Mouse (Mus musculus): Measurements from ENCODE around the gene Tfr2. TPM values are rescaled to one million over a fixed set of nuclear protein-coding genes. Genes with fewer than 3 reads are reported as not detected.

The Tfr2 gene
- polyA plus RNA-seq, 1 experiment from 2014 or later = 1.0 TPM

- WGBS = 83% methylated on average over 22 of the region's 22 CpGs
- H3K36me3 ChIP-seq (ENCODE audit: control insufficient read depth, insufficient read depth, low read length) = peaks cover 66% of the 10 kb centered on the region
- no peak overlapping the region for H3K9ac ChIP-seq (ENCODE audit: low read depth, low read length)
- no peak for ATAC-seq (ENCODE audit: low FRiP score, low TSS enrichment)
- no peak overlapping the region for H3K4me3 ChIP-seq (ENCODE audit: low read length)
- peaks cover 13% of the 10 kb centered on the region for H3K4me1 ChIP-seq (ENCODE audit: control insufficient read depth, insufficient read depth, low read length)
- H3K27me3 ChIP-seq (ENCODE audit: control insufficient read depth, insufficient read depth, low read length) = no peaks in the 10 kb centered on the region
- no peak overlapping the region for H3K27ac ChIP-seq (ENCODE audit: low read depth, low read length)
- no peaks in the 10 kb centered on the region for H3K9me3 ChIP-seq (ENCODE audit: control insufficient read depth, low read length)
- H3K4me2 ChIP-seq (replicated peaks; ENCODE audit: low read depth, low read length) = no peak overlapping the region
Measured at GRCm38 (mm10) chr5:137528247-137528968, 41.2 kb upstream of the Tfr2 start.

DNA sequence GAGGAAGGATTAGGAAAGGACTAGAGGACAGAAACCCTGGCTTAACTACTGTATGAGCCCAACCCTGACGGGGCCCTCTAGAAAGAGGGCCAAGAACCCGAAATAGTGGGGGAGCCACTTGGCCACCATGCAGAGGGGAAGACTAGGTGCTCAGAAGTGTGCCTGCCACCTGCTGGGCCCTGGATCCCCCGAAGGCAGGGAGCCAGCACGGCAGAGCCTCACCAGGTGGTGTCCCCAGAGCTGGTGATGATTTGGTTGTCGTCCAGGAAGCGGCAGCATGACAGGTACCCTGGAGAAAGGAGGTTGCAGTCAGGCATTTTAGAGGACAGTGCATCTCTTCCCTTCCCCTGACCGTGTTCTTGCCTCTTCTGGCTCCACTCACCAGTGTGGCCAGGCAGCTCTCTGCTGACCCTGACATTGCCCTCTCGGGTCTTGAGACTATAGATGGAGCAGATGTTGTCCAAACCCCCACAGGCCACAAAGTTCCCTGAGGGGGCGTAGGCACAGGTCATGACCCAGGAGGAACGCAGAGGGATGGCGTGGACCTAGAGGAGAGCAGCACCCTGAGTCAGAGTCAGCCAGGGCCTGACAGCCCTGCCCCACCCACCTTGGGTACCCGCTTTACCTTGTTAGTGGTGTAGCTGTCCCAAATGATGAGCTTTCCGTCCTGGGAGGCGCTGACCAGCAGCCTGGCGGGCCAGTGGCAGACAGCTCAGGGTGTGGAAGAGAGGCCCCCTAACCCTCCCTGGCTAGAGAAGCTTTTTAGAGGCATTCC, 40.2 kb upstream of the Tfr2 start:
- Histone ChIP-seq H3K27me3 (ENCODE audit: control insufficient read depth, insufficient read depth, low read length) (no peaks in the 10 kb centered on the region), H3K36me3 (ENCODE audit: control insufficient read depth, insufficient read depth, low read length) (peaks cover 56% of the 10 kb centered on the region), H3K27ac (ENCODE audit: low read depth, low read length) (no peak overlapping the region), H3K4me1 (ENCODE audit: control insufficient read depth, insufficient read depth, low read length) (peaks cover 16% of the 10 kb centered on the region), H3K9ac (ENCODE audit: low read depth, low read length) (no peak overlapping the region), H3K4me2 (replicated peaks; ENCODE audit: low read depth, low read length) (no peak overlapping the region), H3K4me3 (ENCODE audit: low read length) (0 out of 2 replicates have a peak overlapping the region, but pooled peaks have one; percentile 91), H3K9me3 (ENCODE audit: control insufficient read depth, low read length) (no peaks in the 10 kb centered on the region)
- WGBS = 69% methylated on average over 15 of the region's 15 CpGs
- no peak for ATAC-seq (ENCODE audit: low FRiP score, low TSS enrichment)

- H3K4me3 ChIP-seq (ENCODE audit: low read length) = peak overlapping the region; percentile 91
- peak overlapping the region; percentile 88; the same call in 1 of the 2 replicates for H3K9ac ChIP-seq (ENCODE audit: low read depth, low read length)
- H3K4me2 ChIP-seq (replicated peaks; ENCODE audit: low read depth, low read length) = peak overlapping the region; percentile 98
- H3K27me3 ChIP-seq (ENCODE audit: control insufficient read depth, insufficient read depth, low read length) = no peaks in the 10 kb centered on the region
- H3K9me3 ChIP-seq (ENCODE audit: control insufficient read depth, low read length) = no peaks in the 10 kb centered on the region
- H3K4me1 ChIP-seq (ENCODE audit: control insufficient read depth, insufficient read depth, low read length) = peaks cover 16% of the 10 kb centered on the region
- H3K36me3 ChIP-seq (ENCODE audit: control insufficient read depth, insufficient read depth, low read length) = peaks cover 50% of the 10 kb centered on the region
- H3K27ac ChIP-seq (ENCODE audit: low read depth, low read length) = peak overlapping the region; percentile 81; the same call in 1 of the 2 replicates
- no peak for ATAC-seq (ENCODE audit: low FRiP score, low TSS enrichment)
- 73% methylated on average over 8 of the region's 8 CpGs for WGBS
Measured at GRCm38 (mm10) chr5:137530075-137530474, 39.6 kb upstream of the Tfr2 start.

DNA sequence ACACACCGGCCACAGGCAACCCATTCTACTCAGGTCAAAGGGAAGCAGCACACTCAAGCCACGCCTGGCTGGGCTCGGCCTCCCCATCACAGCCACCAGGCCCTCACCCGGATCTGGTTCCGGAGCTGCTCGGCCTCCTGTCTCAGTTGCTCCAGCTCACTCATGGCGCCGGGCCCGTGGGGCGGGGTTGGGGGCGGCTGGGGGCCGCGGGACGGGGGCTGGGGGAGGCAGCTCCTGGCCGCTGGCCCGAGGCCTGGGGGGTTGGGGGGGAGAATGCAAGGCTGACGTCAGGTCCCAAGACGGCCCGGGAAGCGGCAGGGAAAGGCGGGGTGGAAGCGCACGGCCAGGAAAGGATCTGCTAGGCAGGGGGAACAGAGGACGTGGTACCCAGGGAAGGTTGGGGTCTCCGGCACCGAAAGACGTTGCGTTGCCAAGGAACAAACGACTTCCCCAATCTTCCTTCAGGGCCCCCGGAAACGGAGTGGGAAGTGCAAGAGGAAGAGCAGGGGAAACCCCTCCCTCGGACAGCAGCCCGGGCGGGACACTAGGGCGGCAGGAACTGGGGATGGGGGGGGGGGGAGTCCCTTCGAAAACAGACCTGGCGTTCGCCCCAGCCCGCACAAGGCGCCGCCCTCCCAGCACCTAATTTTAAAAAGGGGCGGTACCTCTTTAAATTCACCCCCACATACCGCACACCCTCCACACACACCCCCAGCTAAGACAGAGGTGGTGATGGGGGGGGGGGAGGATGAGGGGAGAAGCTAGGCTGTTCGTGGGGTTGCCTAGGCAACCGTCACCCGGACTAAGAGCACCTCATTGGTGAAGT, 38.8 kb upstream of the Tfr2 start:
- Histone ChIP-seq H3K27ac (ENCODE audit: low read depth, low read length) (peak overlapping the region; percentile 81), H3K36me3 (ENCODE audit: control insufficient read depth, insufficient read depth, low read length) (peaks cover 43% of the 10 kb centered on the region), H3K9me3 (ENCODE audit: control insufficient read depth, low read length) (no peaks in the 10 kb centered on the region), H3K4me3 (ENCODE audit: low read length) (peak overlapping the region; percentile 91), H3K4me2 (replicated peaks; ENCODE audit: low read depth, low read length) (peak overlapping the region; percentile 98), H3K4me1 (ENCODE audit: control insufficient read depth, insufficient read depth, low read length) (peaks cover 16% of the 10 kb centered on the region), H3K9ac (ENCODE audit: low read depth, low read length) (peak overlapping the region; percentile 88), H3K27me3 (ENCODE audit: control insufficient read depth, insufficient read depth, low read length) (no peaks in the 10 kb centered on the region)
- WGBS = 1% methylated on average over 39 of the region's 46 CpGs
- peak; percentile 43 for ATAC-seq (ENCODE audit: low FRiP score, low TSS enrichment)

DNA sequence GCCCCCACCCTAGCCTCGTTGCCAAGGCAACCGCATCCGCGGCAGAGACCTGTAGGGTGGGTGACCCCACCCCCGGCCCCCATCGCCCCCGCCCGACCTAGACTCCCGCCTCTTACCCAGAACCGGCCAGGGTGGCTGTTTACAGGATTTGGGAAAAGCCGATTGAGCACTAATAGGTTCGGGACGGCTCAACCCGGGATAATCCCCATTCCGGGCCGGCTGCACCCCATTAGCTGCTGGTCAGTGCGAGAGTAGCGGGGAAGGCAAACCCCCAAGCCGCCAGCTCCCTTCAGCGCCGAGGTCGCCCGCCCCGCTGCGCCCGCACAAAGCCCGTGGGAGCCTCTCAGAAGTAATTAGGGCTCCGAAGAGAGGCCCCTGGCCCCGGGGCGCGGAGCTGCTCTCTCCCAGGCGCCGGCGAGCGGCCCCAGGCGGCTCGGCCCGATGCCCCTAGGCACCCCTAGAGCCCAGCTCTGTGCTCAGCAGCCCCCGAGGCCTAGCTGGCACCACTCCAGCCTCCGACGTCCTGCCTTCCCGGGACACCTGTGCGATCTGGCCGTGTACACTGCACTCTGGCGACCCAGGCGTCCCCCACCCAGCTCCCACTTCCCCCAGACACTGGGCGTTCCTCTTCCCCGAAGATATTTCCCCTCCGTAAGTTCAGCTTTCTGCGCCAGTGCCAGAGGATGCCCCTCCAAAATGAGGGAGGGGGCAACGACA, 38.1 kb upstream of the Tfr2 start:
- Histone ChIP-seq H3K36me3 (ENCODE audit: control insufficient read depth, insufficient read depth, low read length) (peaks cover 36% of the 10 kb centered on the region), H3K4me2 (replicated peaks; ENCODE audit: low read depth, low read length) (peak overlapping the region; percentile 98), H3K9me3 (ENCODE audit: control insufficient read depth, low read length) (no peaks in the 10 kb centered on the region), H3K4me3 (ENCODE audit: low read length) (peak overlapping the region; percentile 91), H3K27ac (ENCODE audit: low read depth, low read length) (peak overlapping the region; percentile 81), H3K9ac (ENCODE audit: low read depth, low read length) (peak overlapping the region; percentile 88), H3K27me3 (ENCODE audit: control insufficient read depth, insufficient read depth, low read length) (no peaks in the 10 kb centered on the region), H3K4me1 (ENCODE audit: control insufficient read depth, insufficient read depth, low read length) (peaks cover 16% of the 10 kb centered on the region)
- peak; percentile 5; the same call in 1 of the 2 replicates for ATAC-seq (ENCODE audit: low FRiP score, low TSS enrichment)
- under 1% methylated on average over 51 of the region's 51 CpGs for WGBS

DNA sequence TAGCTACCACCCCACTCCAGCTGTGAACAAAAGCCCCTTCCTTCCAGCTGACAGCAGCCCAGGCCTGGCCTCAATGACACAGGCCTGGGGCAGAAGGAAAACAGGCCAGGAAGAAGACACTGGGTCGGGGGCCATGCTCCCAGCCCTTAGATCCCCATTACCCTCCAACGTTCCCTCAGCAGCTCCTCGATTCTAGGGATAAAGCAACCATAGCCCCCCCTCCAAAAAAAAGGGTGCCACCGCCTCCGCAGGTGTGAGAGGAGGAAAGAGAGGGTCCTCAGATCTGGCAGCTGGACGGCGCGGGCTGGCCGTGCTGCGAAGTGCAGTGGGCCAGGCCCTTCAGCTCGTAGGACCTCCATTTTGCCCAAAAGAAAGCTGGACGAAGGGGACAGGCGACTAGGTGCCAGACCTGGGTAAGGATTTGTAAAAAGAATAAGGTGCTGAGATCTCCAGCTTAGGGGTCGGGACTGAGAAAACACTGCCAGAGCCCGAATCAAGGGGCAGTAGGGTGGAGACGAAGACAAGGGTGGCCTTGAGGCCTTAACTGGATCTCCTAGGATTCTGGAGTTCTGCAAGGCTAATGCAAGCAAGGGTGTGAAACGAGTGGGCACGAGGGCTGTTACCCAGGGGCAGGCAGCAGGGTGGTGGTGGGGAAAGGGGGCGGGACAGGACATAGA, 37.4 kb upstream of the Tfr2 start:
- WGBS = under 1% methylated on average over 19 of the region's 19 CpGs
- Histone ChIP-seq H3K9ac (ENCODE audit: low read depth, low read length) (peak overlapping the region; percentile 88), H3K9me3 (ENCODE audit: control insufficient read depth, low read length) (no peaks in the 10 kb centered on the region), H3K4me2 (replicated peaks; ENCODE audit: low read depth, low read length) (peak overlapping the region; percentile 98), H3K4me1 (ENCODE audit: control insufficient read depth, insufficient read depth, low read length) (peaks cover 16% of the 10 kb centered on the region), H3K4me3 (ENCODE audit: low read length) (peak overlapping the region; percentile 91), H3K36me3 (ENCODE audit: control insufficient read depth, insufficient read depth, low read length) (peaks cover 30% of the 10 kb centered on the region), H3K27me3 (ENCODE audit: control insufficient read depth, insufficient read depth, low read length) (no peaks in the 10 kb centered on the region), H3K27ac (ENCODE audit: low read depth, low read length) (peak overlapping the region; percentile 81)
- ATAC-seq (ENCODE audit: low FRiP score, low TSS enrichment) = no peak

DNA sequence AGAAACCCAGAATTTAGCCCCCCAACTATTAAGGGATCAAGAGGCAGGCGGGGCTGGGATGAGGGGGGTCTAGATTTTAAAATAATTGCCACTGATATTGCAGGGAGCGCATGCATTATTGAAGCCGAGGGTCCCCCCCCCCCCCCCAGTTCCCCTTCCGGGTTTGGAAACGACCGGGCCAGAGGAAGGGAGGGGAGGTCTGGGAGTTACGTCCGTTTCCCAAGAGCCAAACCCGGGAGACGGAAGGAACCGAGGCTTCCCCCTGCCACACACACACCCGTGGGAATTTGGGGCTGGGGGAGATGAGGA, 36.9 kb upstream of the Tfr2 start:
- no peak for ATAC-seq (ENCODE audit: low FRiP score, low TSS enrichment)
- Histone ChIP-seq H3K27ac (ENCODE audit: low read depth, low read length) (peak overlapping the region; percentile 81), H3K9ac (ENCODE audit: low read depth, low read length) (peak overlapping the region; percentile 88), H3K4me2 (replicated peaks; ENCODE audit: low read depth, low read length) (peak overlapping the region; percentile 98), H3K36me3 (ENCODE audit: control insufficient read depth, insufficient read depth, low read length) (peaks cover 25% of the 10 kb centered on the region), H3K27me3 (ENCODE audit: control insufficient read depth, insufficient read depth, low read length) (no peaks in the 10 kb centered on the region), H3K9me3 (ENCODE audit: control insufficient read depth, low read length) (no peaks in the 10 kb centered on the region), H3K4me3 (ENCODE audit: low read length) (peak overlapping the region; percentile 91), H3K4me1 (ENCODE audit: control insufficient read depth, insufficient read depth, low read length) (peaks cover 16% of the 10 kb centered on the region)
- WGBS = 0% methylated on average over 12 of the region's 12 CpGs
